Mouse (Mus musculus): ENCODE results near the gene Rnf8.
A peak's percentile ranks its signal among the peaks of the same experiment; 100 is the strongest.

Rnf8 gene

DNA sequence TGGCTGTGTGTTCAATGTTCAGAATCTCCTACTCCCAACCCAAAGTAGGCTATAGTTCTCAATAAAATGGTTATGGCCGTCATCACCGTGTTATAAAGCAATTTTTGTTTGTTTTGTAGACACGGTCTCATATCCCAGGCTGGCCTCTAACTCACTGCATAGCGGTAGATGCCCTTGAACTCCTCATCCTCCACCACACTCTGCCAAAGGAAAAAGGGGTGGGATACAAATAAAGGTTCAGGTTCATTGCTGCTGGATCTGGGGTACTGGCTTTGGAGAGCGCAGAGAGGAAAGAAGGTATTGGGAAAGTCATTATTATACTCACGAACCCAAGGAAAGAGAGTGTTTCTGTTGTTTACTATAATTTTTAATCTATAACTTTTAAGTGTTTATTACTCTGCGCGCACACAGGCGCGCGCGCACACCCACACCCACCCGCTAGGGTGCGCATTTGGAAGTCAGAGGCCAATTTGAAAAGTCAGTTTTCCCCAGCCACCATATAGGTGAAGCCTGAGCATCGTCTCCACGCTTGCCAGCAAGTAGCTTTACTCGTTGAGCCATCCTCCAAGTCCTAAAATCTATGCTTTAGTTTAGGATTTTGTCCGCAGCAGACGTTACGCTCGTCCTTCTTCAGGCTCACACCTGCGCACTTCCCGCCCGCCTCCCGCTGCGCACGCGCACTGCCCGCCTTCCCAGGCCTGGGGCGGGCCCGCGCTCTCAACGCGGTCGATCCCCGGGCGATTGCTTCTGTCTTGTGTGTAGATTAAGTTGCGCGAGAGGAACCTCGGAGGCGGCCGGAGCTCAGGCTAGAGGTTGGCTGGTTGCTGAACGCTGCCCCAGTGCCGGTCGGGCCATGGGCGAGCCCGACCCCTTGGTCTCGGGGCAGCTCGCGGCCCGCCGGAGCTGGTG is at the start of gene Rnf8, which contains the start of gene Gm28043:
TSS of gene Rnf8 (plus strand) at position 676 of the 909 bp plus-strand sequence.
TSS of gene Gm28043 (plus strand) at position 762 of the 909 bp plus-strand sequence.
- DNase-seq, result peak; percentile 94

DNA sequence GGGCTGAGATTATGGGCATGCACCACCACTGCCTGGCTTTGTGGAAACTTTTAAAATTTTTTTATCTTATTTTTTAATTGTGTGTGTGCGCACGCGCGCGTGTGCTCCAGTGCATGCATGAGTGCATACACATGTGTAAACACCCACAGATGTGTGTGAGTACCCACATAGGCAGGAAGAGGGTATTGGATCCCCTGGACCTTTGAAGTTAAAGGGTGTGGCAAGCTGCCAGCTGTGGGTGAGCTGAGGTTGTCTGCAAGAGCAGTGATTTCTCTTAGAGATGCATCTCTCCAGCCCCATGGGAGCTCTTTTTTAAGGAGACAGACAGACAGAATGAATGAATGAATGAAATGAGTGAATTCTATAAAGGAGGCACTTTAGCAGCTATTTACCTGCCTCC is 49.1 kb upstream of the Rnf8 start:
- DNase-seq, result no peak

DNA sequence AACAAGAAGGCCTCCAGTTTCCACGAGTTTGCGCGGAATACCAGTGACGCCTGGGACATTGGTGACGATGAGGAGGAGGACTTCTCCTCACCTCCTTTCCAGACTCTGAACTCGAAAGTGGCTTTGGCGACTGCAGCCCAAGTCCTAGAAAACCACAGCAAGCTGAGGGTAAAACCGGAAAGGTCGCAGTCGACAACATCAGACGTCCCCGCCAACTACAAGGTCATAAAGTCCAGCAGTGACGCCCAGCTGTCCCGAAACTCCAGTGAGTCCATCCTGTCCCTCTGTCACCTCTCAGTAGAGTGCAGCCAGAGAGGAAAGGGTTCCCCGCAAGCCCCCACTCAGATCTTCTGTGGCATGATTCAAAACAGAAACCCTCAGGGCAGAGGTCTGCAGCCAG is 46.2 kb upstream of the Rnf8 start:
- peak; percentile 35 for DNase-seq

DNA sequence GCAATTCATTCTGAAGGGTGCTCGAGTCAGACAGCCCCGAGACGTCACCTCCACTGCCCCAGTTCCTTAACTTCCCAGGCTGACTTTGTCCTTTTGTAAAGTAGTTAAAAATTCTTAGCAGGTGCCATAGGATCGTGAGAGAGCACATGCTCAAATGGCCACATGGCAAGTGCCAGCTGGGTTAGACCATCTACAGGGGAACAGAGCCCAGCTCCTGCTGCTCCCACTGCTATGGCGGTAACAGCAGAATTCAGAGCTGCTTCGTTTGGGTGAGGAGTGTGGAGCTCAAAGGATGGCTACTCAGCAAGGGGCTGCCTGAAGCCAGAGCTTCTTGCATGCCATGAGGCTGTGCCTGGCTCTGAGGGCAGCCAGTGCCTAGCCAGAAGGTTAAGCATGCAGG is 44.8 kb upstream of the Rnf8 start:
- DNase-seq, result no peak

DNA sequence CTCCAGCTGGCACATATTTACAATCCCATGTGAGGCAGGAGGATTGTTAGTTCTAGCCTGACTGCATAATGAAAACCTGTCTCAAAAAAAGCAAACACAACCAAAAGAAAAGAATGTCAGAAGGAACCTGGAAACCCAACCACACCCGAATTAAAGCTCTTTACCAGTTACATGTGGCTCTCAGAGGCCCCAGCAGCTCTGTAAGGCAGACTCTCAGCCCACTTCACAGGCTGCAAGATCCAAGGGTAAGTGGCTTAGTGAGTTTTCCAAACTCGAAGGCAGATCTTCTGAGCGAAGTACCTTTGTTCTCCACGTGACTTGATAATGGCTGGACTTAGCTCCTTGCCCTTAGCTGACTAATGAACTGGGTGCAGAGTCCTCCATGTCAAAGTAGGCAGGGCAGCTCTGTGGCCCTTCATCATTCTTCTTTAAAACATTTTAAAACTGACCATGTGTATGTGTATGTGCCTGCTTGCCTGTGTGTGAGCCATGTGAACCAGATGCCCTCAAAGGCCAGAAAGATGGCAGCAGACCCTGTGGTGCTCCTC is 34.9 kb upstream of the Rnf8 start:
- peak; percentile 61 for DNase-seq

DNA sequence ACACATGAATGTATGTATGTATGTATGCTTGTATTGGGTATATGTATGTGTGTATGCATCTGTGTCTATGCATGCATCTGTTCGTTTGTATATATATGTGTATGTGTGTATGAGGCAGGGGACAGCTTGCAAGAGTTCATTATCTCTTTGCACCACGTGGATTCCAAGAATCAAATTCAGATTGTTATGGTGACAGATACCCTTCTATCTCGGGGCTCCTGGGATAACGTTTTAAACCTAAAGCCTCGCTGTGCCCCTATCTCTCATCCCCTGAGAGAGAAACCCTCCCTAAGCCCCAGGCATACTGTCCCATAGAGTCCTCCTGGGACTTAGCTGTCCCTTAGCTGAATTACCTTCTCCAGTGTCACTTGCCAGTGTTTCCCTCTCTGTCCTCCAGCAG is 31.0 kb upstream of the Rnf8 start:
- DNase-seq, result no peak

DNA sequence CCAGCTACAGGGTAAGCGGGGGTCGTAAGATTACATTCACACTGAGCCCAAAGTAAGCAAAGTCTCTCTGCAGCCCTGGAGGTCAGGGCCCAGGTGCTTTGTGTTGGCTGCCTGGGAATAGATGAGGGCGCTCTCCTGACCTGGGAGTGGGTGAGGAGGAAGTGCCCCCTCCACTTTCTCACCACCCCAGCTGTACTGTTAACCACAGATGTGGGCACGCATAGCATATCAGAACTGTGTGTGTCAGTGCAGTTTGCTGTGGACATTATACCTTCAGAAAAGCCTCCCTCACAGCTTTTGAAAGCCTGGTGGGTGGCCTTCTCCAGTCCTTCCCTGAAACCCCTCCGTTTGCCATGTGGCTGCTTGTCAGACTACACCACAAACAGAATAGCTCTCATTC is 30.3 kb upstream of the Rnf8 start:
- no peak for DNase-seq

DNA sequence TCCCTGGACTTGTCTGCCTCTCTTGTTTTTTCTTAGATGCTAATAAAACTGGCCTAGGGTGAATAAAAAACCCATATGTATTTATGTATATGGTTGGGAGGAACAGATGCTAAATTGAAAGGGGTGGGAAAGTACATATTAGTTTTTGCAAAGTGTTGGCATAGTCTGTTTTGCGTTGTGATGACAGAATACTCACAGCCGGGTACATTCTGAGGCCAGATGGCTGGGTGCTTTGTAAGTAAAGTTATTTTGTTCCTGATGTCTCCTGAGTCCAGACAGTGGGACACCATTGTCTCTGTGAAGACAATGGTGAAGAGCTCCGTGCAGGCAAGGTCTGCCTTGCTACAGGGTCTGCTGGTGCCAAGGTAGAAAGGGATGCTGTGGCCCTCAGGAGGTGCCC is 29.9 kb upstream of the Rnf8 start:
- DNase-seq, result no peak

DNA sequence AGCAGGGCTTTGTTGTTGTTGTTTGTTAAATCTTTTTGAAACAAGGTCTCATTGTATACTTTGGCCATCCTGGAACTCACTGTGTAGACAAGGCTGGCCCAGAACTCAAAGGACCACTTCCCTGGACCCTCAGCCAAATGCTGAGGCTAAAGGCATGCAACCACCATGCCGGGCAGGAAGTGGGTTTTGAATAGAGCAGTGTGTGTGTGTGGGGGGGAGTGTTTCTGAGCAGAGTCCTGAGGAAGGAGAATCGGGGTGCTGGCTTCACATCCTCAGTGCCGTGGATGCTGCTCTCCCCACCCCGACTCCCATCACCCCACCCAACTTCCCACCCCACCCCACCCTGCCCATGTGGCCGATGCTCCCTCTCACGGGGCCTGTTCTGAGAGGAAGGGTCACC is 29.1 kb upstream of the Rnf8 start:
- DNase-seq, result no peak

DNA sequence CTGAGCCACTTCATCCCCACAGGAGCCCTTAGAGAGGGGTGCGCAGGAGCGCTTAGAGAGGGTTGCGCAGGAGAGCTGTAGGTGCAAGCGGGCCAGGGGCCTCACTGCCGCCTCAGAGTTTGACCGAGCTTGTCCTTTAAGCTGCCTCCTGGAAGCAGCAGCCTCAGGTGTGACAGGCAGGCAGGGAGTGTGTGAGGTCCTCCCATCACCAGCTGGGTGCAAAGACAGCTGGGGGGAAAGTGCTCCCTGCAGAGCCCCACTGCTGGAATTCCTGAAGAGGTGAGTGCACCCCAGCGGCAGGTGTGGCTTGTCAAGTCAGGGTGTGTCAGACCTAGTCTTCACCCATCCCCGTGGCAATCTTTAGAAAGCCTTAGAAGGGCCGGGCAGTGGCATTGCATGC is 27.7 kb upstream of the Rnf8 start:
- no peak for DNase-seq

DNA sequence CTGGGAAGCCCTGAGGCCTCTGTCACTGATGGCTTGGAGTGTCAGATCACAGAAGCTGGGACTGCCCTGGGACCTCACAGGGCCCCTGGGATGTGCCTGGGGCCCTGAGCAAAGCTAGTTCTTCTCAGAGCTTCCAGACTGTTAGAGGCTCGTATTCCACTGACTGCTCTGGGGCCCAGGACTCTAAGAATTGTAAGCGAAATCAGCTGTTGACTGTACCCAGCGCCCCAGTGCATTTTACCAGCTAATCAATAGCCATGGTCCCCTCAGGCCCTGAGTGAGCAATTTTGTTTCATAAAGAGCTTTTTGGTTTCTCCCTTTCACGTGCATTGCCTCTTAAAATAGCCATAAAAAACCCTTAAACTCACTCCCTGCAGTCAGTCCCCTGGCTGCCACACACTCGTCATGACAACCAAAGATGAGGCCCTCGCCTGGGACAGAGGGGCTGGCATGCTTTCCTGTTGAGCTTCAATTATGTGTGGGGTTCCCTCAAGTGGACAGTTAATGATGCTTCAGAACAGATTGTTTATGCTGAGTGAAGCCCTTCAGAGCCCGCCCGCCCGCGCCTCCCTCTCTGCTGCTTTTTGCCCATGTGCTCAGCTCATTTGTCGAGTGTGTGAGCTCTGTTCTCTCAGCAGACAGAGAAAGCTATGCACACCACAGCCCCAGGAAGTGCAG is 25.2 kb upstream of the Rnf8 start:
- no peak for DNase-seq

DNA sequence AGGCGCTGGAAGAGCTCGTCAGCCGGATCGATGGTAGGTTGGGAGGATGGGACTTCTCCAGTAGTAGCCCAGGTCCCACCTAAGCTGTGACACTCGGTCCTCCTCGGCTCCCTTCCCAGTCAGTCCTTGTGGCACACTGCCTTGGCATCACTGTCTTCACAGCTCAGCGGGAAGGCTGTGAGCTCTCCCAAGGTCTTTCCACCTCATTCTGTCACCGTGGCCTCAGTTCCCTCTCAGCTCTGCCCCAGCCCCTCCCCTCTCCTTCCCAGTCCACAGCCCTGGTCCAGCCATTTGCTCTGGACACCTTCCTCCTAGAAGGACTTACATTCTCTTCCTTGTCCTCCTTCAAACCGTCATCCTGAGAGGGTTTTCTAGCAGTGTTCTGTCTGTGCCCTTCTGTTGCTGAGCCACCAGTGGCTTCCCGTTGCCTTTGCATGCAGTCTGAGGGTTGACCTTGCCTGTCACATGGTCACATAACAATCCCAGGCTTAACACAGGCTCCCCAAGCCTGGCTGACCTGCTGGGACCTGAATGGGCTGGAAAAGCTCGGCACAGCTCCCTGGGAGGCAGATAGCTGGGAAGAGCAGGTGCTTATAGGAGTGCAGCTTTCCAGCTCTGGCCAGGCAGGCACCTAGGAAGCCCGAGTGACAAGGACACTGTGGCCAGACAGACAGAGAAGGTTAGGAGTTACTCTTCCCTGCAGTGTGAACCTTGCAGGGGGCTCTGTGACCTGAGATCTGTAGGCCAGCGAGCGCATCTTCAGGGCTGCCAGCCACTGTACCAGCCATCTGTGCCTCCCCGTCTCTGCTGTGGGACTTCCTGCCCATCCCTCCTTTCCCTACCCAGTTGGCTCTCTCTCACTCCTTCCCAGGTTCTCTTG is 18.5 kb upstream of the Rnf8 start:
- peak; percentile 59 for DNase-seq

DNA sequence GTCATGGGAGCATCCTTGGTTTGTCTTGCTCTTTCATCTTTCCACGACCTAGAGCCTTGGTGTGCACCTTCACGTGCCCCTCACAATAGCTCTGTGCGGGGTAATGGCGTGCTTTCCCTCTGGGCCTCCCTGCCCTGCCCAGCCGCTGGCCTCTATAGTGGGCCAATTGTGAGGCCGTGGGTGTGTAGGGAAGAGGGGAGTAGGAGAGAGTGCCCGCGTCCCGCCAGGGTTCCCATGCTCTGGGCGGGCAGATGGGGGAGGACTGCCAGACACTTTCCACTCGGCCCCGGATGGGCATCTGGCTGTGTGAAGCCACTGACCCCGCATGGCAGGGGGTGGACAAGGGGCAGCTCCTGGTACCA is 17.8 kb upstream of the Rnf8 start:
- DNase-seq, result no peak

DNA sequence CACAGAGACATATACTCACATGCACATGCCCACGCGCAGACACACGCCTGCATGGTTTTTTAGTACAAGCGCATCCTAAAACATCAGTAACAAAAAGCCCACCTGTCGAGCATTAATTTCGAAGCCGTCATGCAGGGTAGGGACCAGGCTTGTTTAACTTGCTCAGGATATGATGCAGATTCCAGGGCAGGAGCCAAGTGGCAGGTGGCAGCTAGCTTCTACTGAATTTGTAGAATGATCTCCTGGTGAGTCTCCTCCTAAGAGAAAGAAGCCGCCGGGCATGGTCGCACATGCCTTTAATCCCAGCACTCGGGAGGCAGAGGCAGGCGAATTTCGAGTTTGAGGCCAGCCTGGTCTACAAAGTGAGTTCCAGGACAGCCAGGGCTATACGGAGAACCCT is 15.5 kb upstream of the Rnf8 start:
- no peak for DNase-seq

DNA sequence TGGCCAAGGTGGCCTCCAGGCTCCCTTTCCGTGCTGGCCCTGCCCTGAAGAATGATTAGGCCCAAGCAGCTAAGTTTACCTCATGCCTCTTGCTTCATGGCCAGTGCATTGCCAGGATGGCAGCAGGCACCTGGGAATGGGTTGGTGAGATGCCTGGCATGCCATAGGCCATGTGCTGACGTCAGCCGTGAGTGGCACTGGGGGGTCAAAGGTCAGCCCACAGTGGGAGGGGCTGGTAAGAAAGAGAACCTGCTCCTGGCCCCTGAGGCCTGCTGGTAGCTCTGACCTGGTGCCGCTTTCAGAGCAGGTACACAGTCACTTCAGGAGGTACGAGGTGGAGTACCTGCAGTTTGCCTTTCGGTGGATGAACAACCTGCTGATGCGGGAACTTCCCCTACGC is 15.1 kb upstream of the Rnf8 start:
- peak; percentile 68 for DNase-seq

DNA sequence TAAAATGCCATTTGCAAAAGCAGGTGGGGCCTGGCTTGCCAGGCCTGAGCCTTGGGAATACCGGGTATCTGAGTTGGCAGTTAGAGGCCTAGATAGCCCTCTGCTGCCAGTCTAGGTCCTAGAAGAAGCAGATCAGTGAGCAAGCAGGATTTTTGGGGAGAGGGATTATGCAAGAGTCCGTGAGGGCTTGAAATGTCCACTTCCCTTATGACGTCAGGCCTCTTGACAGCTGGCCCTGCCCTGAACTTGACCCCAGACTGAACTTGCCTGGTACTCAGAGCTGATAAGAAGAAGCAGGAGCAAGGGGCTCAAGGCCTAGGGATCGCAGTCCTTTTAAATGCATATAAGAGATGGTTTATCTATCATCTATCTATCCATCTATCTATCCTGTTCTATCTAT is 13.2 kb upstream of the Rnf8 start:
- DNase-seq, result no peak

DNA sequence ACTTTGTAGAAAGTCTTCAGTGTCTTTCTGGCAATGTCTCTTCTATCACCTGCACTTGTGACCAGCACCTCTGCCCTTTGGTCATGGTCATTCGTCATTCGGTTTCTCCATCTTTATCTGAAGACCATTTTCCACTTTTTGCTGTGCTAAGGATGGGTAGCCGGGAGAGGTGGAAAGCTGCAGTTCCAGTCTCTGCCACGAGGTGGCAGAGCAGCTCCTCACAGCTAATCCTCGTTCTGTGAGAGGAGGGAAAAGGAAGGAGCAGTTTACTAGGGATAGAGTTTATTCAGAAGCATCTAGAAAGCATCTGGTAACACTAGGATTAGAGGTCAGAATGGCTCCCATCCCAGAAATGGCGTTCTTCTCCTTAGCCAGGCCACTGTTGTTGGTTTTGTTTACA is 11.3 kb upstream of the Rnf8 start:
- DNase-seq, result peak; percentile 48

DNA sequence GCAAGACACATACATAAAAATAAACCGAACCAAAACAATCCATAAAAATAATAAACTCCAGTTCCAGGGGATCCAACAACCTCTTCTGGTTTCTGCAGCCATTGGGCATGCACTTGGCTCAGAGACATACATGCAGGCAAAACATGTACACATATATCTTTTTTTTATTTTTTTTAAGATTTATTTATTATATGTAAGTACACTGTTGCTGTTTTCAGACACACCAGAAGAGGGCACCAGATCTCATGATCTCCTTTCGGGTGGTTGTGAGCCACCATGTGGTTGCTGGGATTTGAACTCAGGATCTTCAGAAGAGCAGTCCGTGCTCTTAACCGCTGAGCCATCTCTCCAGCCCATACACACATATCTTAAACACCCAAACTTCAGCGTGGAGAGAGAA is 1.1 kb upstream of the Rnf8 start:
- peak; percentile 12 for DNase-seq

DNA sequence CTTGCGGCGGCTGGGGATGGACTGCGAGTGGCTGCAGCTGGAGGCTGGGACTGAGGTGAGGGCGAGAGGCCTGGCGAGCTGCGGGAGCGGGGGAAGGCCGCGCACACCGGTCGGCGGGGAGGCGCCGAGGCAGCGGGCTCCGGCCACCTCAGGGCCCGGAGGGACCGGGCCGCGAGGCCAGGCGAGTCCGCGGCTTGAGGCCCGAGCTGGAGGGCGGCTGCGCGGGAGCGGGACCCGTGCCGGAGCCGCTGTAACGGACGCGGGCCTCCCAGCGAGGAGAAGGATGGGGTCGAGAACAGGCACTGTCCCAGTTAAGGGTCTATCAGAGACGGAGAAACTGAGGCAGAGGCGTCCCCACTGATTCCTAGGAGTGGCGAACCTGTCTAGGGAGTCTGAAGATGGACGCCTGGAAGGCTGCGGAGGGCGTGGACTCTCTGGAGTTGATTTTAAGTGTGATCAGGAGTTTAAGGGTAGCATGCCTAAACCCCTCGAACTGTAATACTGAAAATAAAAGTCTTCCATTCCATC is 498 bp downstream of the Rnf8 start:
- no peak for DNase-seq

DNA sequence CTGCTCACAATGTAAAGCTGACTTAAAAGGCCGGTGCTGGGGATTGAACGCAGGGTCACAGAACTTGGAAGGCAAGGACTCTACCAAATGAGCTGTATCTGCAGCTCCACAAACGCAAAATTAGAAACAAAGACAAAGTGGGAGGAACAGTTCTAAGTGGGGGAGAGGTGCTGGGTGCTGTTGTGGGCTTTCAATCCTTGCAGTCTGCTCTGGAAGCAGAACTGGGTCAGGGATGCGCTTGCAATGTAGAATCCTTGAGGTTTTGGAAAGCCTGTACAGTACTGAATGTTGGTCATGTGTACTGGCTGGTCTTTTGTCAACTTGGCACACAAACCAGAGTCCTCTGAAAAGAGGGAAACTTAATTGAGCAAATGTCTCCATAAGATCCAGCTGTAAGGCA is 1.0 kb downstream of the Rnf8 start:
- DNase-seq, result no peak

DNA sequence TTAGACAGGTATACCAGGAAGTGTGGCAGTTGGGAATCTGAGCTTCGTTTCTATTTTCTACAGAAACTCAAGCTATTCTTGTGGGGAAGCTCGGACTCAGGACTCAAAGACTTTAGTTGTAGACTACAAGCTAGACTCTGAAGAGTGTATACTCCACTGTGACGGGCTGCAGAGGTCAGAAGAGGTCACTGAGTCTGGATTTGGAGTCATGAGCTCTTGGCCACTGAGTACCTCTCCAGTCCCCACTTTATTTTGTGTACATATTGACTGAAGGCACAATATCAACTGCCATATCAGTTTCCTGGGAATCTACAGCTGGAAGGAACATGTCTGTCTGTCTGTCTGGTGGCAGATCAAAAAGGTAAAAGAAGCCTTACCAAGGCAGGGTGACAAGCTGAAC is 4.6 kb downstream of the Rnf8 start:
- no peak for DNase-seq

DNA sequence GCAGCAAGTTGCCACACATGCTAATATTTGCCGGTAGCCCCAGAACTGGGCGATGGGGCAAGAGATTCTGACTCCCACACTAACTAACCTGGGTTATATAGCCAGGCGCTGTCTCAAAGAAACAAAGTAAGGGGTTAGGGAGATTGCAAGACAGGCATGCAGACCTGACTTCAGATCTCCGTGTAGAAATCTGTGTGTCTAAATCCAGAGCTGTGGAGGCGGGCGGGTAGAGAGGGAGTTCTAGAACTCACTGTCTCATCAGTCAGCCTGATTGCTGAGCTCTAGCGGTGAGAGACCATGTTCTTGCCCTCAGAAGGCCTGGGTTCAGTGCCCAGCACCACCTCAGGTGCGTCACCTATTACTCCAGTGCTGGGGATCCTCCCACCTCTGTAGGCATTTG is 8.9 kb downstream of the Rnf8 start:
- DNase-seq, result no peak

DNA sequence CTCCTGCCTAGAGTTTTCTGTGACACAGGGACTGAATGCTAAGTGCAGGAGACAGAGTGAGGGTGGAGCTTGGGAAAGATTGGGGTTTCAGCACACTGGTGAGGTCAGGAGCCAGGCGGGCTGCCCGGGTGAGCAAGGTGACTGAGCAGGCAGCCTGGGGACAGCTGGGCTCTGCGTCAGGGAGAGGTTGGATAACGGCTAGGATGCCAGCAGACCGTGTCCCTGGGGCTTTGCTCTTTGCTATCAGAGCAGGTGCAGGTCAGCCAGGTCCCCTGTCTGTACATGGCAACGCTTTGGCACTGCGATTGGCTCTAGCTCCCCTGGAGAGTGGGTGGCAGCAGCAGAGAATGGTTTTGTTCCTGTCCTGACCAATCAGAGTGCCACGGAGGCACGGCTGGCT is 12.7 kb downstream of the Rnf8 start:
- DNase-seq, result no peak
